8 mouse cellular contexts compared by ENCODE assay signal in genomic region chr11:63131001-63131692, GRCm38 (mm10). TPM values are rescaled to one million over a fixed set of nuclear protein-coding genes. Genes with fewer than 3 reads are reported as not detected.
DNase-seq lines count a peak whose midpoint lies in the region; ATAC-seq lines count a peak whose summit lies in the region.

No protein-coding gene starts in this region.

- no peak for ATAC-seq in kidney, embryonic 16.5 days (ENCODE audit: low FRiP score, low TSS enrichment)
- ATAC-seq in stomach, embryonic 15.5 days (ENCODE audit: insufficient read depth, low FRiP score, low read depth) = no peak

- WGBS in heart, embryonic 10.5 days = 3% methylated on average over 33 of the region's 33 CpGs
- 3% methylated on average over 33 of the region's 33 CpGs for WGBS in kidney, embryonic 16.5 days
- 4% methylated on average over 33 of the region's 33 CpGs for WGBS in stomach, embryonic 15.5 days

- H3K4me1 ChIP-seq in heart, embryonic 10.5 days = peaks cover 68% of the 10 kb centered on the region
- peaks cover 64% of the 10 kb centered on the region for H3K4me1 ChIP-seq in kidney, embryonic 16.5 days (ENCODE audit: insufficient read depth, low read length)
- peaks cover 40% of the 10 kb centered on the region for H3K4me1 ChIP-seq in stomach, embryonic 15.5 days

- H3K4me3 ChIP-seq in heart, embryonic 10.5 days = peak overlapping the region; percentile 81
- H3K4me3 ChIP-seq in kidney, embryonic 16.5 days (ENCODE audit: low read length) = peak overlapping the region; percentile 66
- peak overlapping the region; percentile 55 for H3K4me3 ChIP-seq in stomach, embryonic 15.5 days (replicated peaks)

- peak overlapping the region; percentile 94 for H3K27ac ChIP-seq in heart, embryonic 10.5 days
- H3K27ac ChIP-seq in kidney, embryonic 16.5 days (ENCODE audit: low read length) = peak overlapping the region; percentile 92
- H3K27ac ChIP-seq in stomach, embryonic 15.5 days = peak overlapping the region; percentile 93

- peak overlapping the region; percentile 89 for H3K4me2 ChIP-seq in kidney, embryonic 16.5 days (replicated peaks; ENCODE audit: low read depth, low read length)
- H3K4me2 ChIP-seq in stomach, embryonic 15.5 days = peak overlapping the region; percentile 66

- peaks cover 37% of the 10 kb centered on the region for H3K27me3 ChIP-seq in heart, embryonic 10.5 days (ENCODE audit: insufficient read depth, poor library complexity, severe bottlenecking)
- H3K27me3 ChIP-seq in kidney, embryonic 16.5 days (ENCODE audit: insufficient read depth, low read length) = peaks cover 37% of the 10 kb centered on the region
- peaks cover 38% of the 10 kb centered on the region for H3K27me3 ChIP-seq in stomach, embryonic 15.5 days (replicated peaks)

- peak overlapping the region; percentile 79 for H3K9ac ChIP-seq in kidney, embryonic 16.5 days (replicated peaks; ENCODE audit: low read length)
- H3K9ac ChIP-seq in stomach, embryonic 15.5 days = peak overlapping the region; percentile 43

- H3K36me3 ChIP-seq in heart, embryonic 10.5 days = peaks cover 12% of the 10 kb centered on the region; the same call in 1 of the 2 replicates
- H3K36me3 ChIP-seq in kidney, embryonic 16.5 days (ENCODE audit: insufficient read depth, low read length) = no peaks in the 10 kb centered on the region
- H3K36me3 ChIP-seq in stomach, embryonic 15.5 days = no peaks in the 10 kb centered on the region

- no peaks in the 10 kb centered on the region for H3K9me3 ChIP-seq in heart, embryonic 10.5 days
- H3K9me3 ChIP-seq in kidney, embryonic 16.5 days (ENCODE audit: low read length) = no peaks in the 10 kb centered on the region
- H3K9me3 ChIP-seq in stomach, embryonic 15.5 days = no peaks in the 10 kb centered on the region

- peak; percentile 87 for DNase-seq in NIH3T3 (ENCODE audit: low read depth)
- DNase-seq in embryo, embryonic 10.5 days (ENCODE audit: low spot score) = peak; percentile 45
- no peak for DNase-seq in heart, embryonic 10.5 days (ENCODE audit: low spot score)
- peak; percentile 85 for DNase-seq in lung, postnatal 14 days
- DNase-seq in cerebellum, postnatal 14 days = no peak
- no peak for DNase-seq in right cerebral cortex, postnatal 36 days (ENCODE audit: low spot score in 2 of 2)

RNA-seq across cellular contexts. Expression of gene Pmp22, which starts 2.4 kb away (rescaled TPM):
- polyA plus RNA-seq in heart, embryonic 10.5 days (2016; fragmentation: Nextera tagmentation; extraction: Ambion mirVana) = 98.2 and 147 TPM in 2 replicates
- polyA plus RNA-seq in kidney, embryonic 16.5 days (2015; fragmentation: Nextera tagmentation; extraction: Ambion mirVana) = 121 and 130 TPM in 2 replicates
- polyA plus RNA-seq in stomach, embryonic 15.5 days (2015; fragmentation: Nextera tagmentation; extraction: Ambion mirVana) = 148 and 165 TPM in 2 replicates

Comparison
In these comparisons a context has a peak if more than half of its experiments do, and no peak if none do; other contexts are left out.
1. DNase-seq: peak in NIH3T3 (single experiment), embryo, embryonic 10.5 days (single experiment) and lung, postnatal 14 days (single experiment); none in heart, embryonic 10.5 days (single experiment), cerebellum, postnatal 14 days (0 of 2) and right cerebral cortex, postnatal 36 days (0 of 2).
2. Peak in every context shown above with its lines, with median percentiles within 50 percentile points of each other: H3K27ac ChIP-seq and H3K4me3 ChIP-seq.